Mouse (Mus musculus): ENCODE measurements around the gene C2cd5. TPM values are rescaled to one million over a fixed set of nuclear protein-coding genes. Genes with fewer than 3 reads are reported as not detected.

Gene C2cd5
- polyA plus RNA-seq, 1 experiment from 2014 or later = 48.1 TPM

DNA sequence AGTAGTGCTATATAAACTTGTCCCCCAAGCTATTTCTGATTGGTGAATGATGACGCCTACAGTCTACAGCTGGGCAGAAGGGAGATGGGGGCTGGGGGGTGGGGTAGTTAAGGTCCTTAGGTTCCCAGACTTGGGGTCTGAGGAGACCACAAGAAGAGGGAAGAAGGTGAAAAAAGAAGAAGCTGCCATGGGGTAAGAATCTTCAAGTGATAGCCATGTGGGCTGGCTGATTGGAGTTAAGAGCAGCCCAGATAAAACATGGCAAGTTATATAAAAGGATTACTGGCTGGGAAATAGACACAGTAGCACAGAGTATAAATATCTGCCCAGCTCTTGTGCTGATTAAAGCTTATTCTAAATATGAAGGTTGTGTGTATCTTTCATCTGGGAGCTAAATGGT, 14.0 kb downstream of the C2cd5 start:
- no peak for ATAC-seq (ENCODE audit: low FRiP score, low read depth)
- 95% methylated on average over 1 of the region's 1 CpGs for WGBS
- no peak overlapping the region for H3K27ac ChIP-seq
- H3K4me3 ChIP-seq = no peak overlapping the region
- no peak overlapping the region for H3K4me2 ChIP-seq (replicated peaks)
- H3K27me3 ChIP-seq (replicated peaks) = no peaks in the 10 kb centered on the region
- H3K36me3 ChIP-seq = peaks cover 86% of the 10 kb centered on the region
- no peaks in the 10 kb centered on the region for H3K9me3 ChIP-seq
- H3K9ac ChIP-seq = no peak overlapping the region
- H3K4me1 ChIP-seq = no peaks in the 10 kb centered on the region

DNA sequence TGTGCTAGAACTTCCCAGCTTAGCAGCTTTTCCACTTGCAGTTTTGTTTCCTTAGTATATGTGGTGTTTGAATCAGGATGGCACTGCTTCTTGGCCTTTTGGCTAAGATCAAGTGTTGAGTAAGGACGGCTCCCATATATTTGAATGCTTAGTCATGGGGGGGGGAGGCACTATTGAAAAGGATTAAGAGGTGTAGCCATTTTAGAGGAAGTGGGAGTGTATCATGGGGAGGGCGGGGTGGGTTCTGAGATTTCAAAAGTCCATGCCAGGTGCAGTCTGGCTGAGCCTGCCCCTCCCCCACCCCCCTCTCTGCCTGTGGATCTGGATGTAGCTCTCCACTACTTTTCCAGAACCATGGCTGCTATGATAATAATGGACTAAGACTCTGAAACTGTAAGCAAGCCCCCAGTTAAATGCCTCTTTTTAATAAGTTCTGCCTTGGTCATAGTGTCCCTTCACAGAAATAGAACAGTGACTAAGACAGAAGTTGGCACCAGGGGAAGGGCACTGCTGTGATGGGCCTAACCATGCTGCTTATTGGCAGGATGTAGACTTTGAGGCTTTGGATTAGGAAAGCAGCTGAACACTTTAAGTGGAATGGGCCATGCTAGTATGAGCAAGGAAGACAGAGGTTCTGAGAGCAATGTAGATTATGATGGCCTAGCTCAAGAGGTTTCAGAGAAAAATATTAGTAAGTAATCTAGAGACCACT, 15.5 kb downstream of the C2cd5 start:
- H3K4me2 ChIP-seq (replicated peaks) = no peak overlapping the region
- no peak for ATAC-seq (ENCODE audit: low FRiP score, low read depth)
- H3K36me3 ChIP-seq = peaks cover 81% of the 10 kb centered on the region

DNA sequence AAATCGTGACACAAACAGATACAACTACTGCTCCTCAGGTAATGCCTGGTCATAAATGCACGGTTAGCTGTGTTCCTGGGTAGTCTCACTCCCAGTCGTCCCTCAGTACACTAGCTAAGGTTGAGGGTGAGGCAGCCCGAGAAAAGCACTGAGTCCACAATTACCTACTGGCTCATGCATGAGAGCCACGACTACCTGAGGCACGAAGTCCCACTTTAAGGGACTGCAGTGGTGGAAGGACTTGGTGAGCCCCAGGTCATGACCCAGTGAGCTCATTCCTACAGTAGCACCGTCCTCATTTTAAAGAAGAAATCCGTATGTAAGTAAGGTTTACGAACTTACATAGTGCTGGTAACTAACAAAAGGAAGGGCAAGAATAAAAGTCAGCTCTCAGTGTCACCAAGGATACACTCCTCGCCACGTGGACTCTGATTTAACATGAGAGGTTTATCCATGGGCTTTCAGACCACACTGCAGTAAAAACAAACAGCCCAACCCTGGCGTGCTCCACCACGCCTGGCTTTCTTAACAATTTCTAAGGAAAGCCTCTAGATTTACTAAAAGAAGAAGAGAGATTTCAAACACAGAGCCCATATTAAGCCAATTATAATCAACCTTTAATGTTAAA, 18.3 kb downstream of the C2cd5 start:
- Histone ChIP-seq H3K27ac (no peak overlapping the region), H3K9ac (no peak overlapping the region), H3K4me2 (replicated peaks) (no peak overlapping the region), H3K27me3 (replicated peaks) (no peaks in the 10 kb centered on the region), H3K9me3 (no peaks in the 10 kb centered on the region), H3K4me1 (no peaks in the 10 kb centered on the region), H3K4me3 (no peak overlapping the region), H3K36me3 (peaks cover 84% of the 10 kb centered on the region)
- 88% methylated on average over 13 of the region's 13 CpGs for WGBS
- no peak for ATAC-seq (ENCODE audit: low FRiP score, low read depth)

More for the DNA sequence above, 15.5 kb downstream of the C2cd5 start:
- no peaks in the 10 kb centered on the region for H3K9me3 ChIP-seq
- no peak overlapping the region for H3K9ac ChIP-seq
- WGBS = 97% methylated on average over 2 of the region's 2 CpGs
- no peaks in the 10 kb centered on the region for H3K4me1 ChIP-seq
- no peak overlapping the region for H3K27ac ChIP-seq
- H3K27me3 ChIP-seq (replicated peaks) = no peaks in the 10 kb centered on the region
- H3K4me3 ChIP-seq = no peak overlapping the region

DNA sequence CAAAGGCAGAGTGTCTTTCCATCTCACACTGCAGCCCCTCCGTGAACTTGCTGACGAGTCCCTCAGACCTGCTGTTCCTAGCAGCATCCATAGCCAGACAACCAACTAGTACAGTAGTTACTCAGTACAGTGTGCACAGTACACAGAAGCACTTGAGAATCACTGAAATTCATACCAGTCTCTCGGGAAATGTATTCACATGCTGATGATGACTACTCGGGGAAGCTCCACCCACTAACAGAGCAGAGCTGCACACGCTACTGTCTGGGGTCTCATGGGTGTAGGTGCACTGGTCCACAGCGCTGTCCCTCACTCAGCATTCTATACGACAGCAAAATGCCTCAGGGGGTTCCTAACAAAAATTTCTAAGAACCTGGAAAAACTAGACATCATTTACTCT, 19.2 kb downstream of the C2cd5 start:
- Histone ChIP-seq H3K9me3 (no peaks in the 10 kb centered on the region), H3K27me3 (replicated peaks) (no peaks in the 10 kb centered on the region), H3K27ac (no peak overlapping the region), H3K4me3 (no peak overlapping the region), H3K4me2 (replicated peaks) (no peak overlapping the region), H3K4me1 (no peaks in the 10 kb centered on the region), H3K36me3 (peaks cover 79% of the 10 kb centered on the region), H3K9ac (no peak overlapping the region)
- 86% methylated on average over 7 of the region's 7 CpGs for WGBS
- ATAC-seq (ENCODE audit: low FRiP score, low read depth) = no peak

DNA sequence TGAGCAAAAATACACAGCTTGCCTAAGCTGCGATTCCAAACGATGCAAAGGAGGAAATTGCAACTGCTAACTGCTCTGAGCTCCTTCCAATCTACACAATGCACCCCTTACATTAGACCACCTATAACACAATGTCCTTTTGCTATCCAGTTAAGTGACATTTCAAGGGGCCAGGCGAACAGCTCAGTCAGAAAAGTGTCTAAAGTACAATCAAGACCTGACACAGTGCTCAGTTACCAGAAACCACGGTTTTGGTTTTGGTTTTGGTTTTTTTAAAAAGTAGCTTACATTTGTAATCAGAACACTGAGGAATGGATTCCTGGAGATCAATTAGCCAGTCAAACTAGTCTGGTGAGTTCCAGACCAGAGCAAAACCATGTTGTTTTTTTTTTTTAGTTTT, 20.8 kb downstream of the C2cd5 start:
- 91% methylated on average over 4 of the region's 4 CpGs for WGBS
- H3K36me3 ChIP-seq = peaks cover 74% of the 10 kb centered on the region

DNA sequence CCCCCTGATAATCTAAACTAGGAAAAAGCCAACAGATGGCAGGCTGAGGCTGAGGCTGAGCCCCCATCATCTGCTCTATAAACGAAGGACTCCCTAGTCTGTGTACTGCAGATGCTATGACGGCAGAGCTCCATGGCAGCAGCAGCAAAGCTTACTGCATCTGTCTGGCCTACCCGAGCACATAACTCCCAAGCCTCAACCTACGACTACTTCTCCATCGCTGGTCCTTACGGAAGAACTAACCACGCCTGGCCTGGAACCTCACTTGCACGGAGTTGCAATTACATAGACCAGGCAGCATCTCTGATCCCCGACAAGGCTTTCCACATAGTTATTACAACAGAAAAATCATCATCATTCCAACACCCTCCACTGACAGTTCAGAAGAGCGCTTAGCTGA, 23.5 kb downstream of the C2cd5 start:
- no peak overlapping the region for H3K4me2 ChIP-seq (replicated peaks)
- no peaks in the 10 kb centered on the region for H3K9me3 ChIP-seq
- no peak overlapping the region for H3K4me3 ChIP-seq
- peaks cover 62% of the 10 kb centered on the region for H3K36me3 ChIP-seq
- ATAC-seq (ENCODE audit: low FRiP score, low read depth) = no peak
- WGBS = 92% methylated on average over 10 of the region's 10 CpGs
- H3K9ac ChIP-seq = no peak overlapping the region
- no peak overlapping the region for H3K27ac ChIP-seq
- no peaks in the 10 kb centered on the region for H3K27me3 ChIP-seq (replicated peaks)
- no peaks in the 10 kb centered on the region for H3K4me1 ChIP-seq

More for the DNA sequence above, 20.8 kb downstream of the C2cd5 start:
- no peaks in the 10 kb centered on the region for H3K9me3 ChIP-seq
- no peaks in the 10 kb centered on the region for H3K4me1 ChIP-seq
- H3K9ac ChIP-seq = no peak overlapping the region
- no peak overlapping the region for H3K4me2 ChIP-seq (replicated peaks)
- H3K4me3 ChIP-seq = no peak overlapping the region
- no peaks in the 10 kb centered on the region for H3K27me3 ChIP-seq (replicated peaks)
- no peak overlapping the region for H3K27ac ChIP-seq
- no peak for ATAC-seq (ENCODE audit: low FRiP score, low read depth)

DNA sequence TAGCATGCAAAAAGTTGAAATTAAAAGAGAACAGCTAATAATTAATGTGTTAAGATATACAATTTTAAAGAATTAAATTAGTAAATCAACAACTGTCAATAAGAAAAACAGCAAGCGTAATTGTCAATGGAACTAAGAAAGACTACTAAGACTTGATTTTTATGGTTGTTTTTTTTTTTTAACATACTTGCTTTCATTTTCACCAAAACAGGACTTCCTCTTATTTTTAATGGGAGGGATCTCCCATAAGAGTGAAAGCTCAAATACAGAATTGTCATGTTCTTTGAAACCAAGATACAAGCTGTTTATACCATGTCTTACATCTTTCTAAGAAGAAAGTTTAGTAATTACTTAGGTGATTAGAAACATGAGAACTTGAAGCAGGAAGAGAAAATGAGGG, 26.0 kb downstream of the C2cd5 start:
- ATAC-seq (ENCODE audit: low FRiP score, low read depth) = no peak

DNA sequence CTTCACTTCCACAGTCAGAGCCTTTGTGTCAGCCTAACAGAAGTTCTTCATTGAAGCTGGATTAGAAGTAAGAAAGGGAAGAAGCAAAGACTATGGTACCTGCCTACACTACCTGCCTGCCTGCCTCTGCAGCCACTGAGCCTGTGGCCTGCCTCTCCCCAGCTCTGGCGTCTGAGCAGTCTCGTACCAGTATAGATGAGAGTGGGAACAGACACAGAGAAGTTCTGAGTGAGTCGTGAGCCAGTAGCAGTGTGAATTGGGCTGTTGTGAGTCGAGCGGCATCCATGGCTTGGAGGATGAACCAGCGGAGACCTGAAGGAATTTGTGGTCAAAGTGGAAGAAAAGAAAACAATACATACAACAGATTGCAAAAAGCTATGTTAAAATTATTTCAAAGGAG, 26.5 kb downstream of the C2cd5 start:
- H3K4me3 ChIP-seq = no peak overlapping the region
- H3K9me3 ChIP-seq = no peaks in the 10 kb centered on the region
- H3K36me3 ChIP-seq = peaks cover 50% of the 10 kb centered on the region
- no peak overlapping the region for H3K4me2 ChIP-seq (replicated peaks)
- H3K27me3 ChIP-seq (replicated peaks) = no peaks in the 10 kb centered on the region
- ATAC-seq (ENCODE audit: low FRiP score, low read depth) = no peak
- H3K27ac ChIP-seq = no peak overlapping the region
- H3K9ac ChIP-seq = no peak overlapping the region
- WGBS = 89% methylated on average over 6 of the region's 6 CpGs
- H3K4me1 ChIP-seq = no peaks in the 10 kb centered on the region

More for the DNA sequence above, 26.0 kb downstream of the C2cd5 start:
- H3K36me3 ChIP-seq = peaks cover 54% of the 10 kb centered on the region
- no peaks in the 10 kb centered on the region for H3K27me3 ChIP-seq (replicated peaks)
- H3K9me3 ChIP-seq = no peaks in the 10 kb centered on the region
- H3K9ac ChIP-seq = no peak overlapping the region
- H3K4me3 ChIP-seq = no peak overlapping the region
- no peak overlapping the region for H3K4me2 ChIP-seq (replicated peaks)
- H3K4me1 ChIP-seq = no peaks in the 10 kb centered on the region
- WGBS = 94% methylated on average over 1 of the region's 1 CpGs
- H3K27ac ChIP-seq = no peak overlapping the region

DNA sequence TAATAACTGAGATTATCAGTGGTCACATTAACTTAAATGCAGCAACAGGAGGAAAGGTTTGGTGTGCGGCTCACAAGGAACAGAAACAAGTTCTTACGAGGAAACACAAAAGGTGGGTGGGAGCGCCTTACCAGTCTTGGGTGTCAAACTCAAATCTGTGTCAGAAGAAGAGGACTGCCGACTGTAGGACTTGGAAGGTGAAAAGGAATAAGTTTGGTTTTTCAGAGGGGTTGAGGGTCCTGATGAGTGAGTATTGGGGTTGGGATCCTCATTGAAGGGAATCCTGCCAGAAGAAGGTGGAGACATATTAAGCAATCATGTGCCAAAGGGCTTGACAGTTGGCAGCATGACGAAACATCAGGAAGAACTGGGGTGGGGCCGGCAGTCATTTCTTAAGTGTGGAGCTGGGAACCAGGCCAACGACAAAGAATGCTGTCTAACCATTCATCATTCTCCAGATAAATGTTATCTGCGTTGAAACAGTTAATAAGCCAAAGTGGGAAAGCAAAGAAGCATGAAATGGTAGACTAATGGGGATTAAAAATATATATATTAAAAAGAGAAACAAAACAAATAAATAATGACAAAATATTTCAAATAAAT, 27.4 kb downstream of the C2cd5 start:
- Histone ChIP-seq H3K36me3 (peaks cover 40% of the 10 kb centered on the region), H3K4me3 (no peak overlapping the region)
- WGBS = 87% methylated on average over 8 of the region's 8 CpGs

DNA sequence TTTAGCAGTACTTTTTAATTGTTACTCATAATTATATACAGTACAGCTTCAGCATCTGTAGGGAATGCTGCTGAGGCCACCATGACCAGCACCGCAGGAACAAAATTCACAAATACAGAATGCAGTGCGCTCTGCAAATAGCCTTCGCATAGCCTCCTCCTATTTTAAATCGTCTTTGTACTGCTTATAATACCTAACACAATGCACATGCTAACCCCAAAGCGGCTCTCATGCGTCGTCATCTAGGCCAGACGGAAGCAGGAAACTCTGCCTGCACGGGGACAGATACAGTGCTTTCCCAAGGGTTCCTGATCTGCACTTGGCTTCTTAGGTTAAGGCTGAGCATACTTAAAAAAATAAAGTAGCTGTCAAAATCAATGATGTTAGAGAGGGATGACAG, 29.2 kb downstream of the C2cd5 start:
- H3K4me2 ChIP-seq (replicated peaks) = no peak overlapping the region
- no peaks in the 10 kb centered on the region for H3K4me1 ChIP-seq
- no peak overlapping the region for H3K27ac ChIP-seq
- peaks cover 27% of the 10 kb centered on the region for H3K36me3 ChIP-seq
- no peaks in the 10 kb centered on the region for H3K9me3 ChIP-seq
- no peak overlapping the region for H3K9ac ChIP-seq
- no peak overlapping the region for H3K4me3 ChIP-seq
- 91% methylated on average over 9 of the region's 9 CpGs for WGBS
- no peaks in the 10 kb centered on the region for H3K27me3 ChIP-seq (replicated peaks)
- no peak for ATAC-seq (ENCODE audit: low FRiP score, low read depth)

More for the DNA sequence above, 27.4 kb downstream of the C2cd5 start:
- Histone ChIP-seq H3K9ac (no peak overlapping the region), H3K9me3 (no peaks in the 10 kb centered on the region), H3K27me3 (replicated peaks) (no peaks in the 10 kb centered on the region), H3K27ac (no peak overlapping the region), H3K4me1 (no peaks in the 10 kb centered on the region), H3K4me2 (replicated peaks) (no peak overlapping the region)
- ATAC-seq (ENCODE audit: low FRiP score, low read depth) = no peak

DNA sequence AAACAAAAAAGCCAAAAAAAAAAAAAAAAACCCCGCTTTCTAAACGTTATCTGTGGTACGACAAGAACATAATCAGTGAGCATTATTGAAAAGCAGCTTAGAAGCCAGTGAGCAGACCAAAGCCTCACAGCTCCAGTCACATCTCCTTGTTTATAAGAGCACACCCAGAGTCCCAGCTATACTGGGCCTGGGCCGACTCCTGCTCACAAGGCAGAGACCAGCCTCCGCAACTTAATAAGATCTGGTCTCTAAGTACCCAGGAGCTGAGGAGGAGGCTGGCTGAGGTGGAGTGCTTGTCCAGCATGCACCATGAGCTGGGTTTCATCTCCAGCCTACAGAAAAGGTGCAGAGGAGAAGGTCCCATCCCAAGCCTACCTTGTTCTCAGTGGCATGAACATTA, 29.9 kb downstream of the C2cd5 start:
- no peaks in the 10 kb centered on the region for H3K4me1 ChIP-seq
- 88% methylated on average over 5 of the region's 5 CpGs for WGBS
- H3K9me3 ChIP-seq = no peaks in the 10 kb centered on the region
- no peak overlapping the region for H3K4me2 ChIP-seq (replicated peaks)
- no peaks in the 10 kb centered on the region for H3K27me3 ChIP-seq (replicated peaks)
- ATAC-seq (ENCODE audit: low FRiP score, low read depth) = no peak
- H3K36me3 ChIP-seq = peaks cover 20% of the 10 kb centered on the region
- H3K9ac ChIP-seq = no peak overlapping the region
- H3K27ac ChIP-seq = no peak overlapping the region
- no peak overlapping the region for H3K4me3 ChIP-seq

DNA sequence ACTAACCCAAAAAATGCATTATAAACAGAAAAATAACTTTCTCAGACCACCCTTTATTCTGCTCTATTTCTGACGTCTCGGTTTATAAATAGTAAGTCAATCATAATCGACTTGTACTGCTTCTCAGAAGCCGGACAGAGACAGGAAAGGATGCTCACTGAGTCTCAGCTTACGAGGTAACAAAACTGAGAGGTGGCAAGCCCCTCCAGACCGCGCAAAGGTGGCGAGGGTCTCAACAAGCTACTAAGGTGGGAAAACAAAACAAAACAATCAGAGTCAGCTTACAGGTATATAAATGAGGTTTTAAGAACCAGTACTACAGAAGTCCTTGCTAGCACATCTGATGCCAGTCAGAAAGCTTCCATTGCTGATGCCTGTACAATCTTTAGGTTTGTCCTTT, 30.3 kb downstream of the C2cd5 start:
- no peaks in the 10 kb centered on the region for H3K4me1 ChIP-seq
- no peaks in the 10 kb centered on the region for H3K27me3 ChIP-seq (replicated peaks)
- WGBS = 93% methylated on average over 8 of the region's 8 CpGs
- H3K27ac ChIP-seq = no peak overlapping the region
- H3K4me3 ChIP-seq = no peak overlapping the region
- peaks cover 20% of the 10 kb centered on the region for H3K36me3 ChIP-seq
- no peak for ATAC-seq (ENCODE audit: low FRiP score, low read depth)
- H3K9ac ChIP-seq = no peak overlapping the region
- no peak overlapping the region for H3K4me2 ChIP-seq (replicated peaks)
- H3K9me3 ChIP-seq = no peaks in the 10 kb centered on the region
